Mouse (Mus musculus) midbrain, embryonic 11.5 days (tissue): ENCODE measurements at regions not wholly inside any gene's neighbourhood (a gene's known extent, or its start where the extent isn't known, plus 50 kb on each side); places are given as distances from the start of the nearest gene placed in this dataset.

Experiments used
- ATAC-seq: fragments of 200-750 bp; cut with Nextera tagmentation; 2 replicates; pipeline ENCODE4 v1.8.0; 2017; ENCODE audit warnings: moderate TSS enrichment, moderate library complexity; ENCODE audit not compliant: low FRiP score
- DNase-seq: peaks from one replicate; pipeline ENCODE4 v3.0.0; 2015; ENCODE audit warnings: low spot score; ENCODE audit errors: missing footprints
- H3K27ac ChIP-seq: fragments of 300-500 bp; sonication (generic); 2 replicates; pipeline ENCODE4 v1.5.1; 2014; ENCODE audit warnings: low read depth, low read length
- H3K27me3 ChIP-seq: fragments of 300-500 bp; sonication (generic); 2 replicates; pipeline ENCODE4 v1.6.1; 2014; ENCODE audit warnings: mild to moderate bottlenecking, low read length, moderate library complexity, mixed read lengths; ENCODE audit not compliant: control insufficient read depth, insufficient read depth
- H3K36me3 ChIP-seq: fragments of 300-500 bp; sonication (generic); 2 replicates; pipeline ENCODE4 v1.6.1; 2014; ENCODE audit warnings: mild to moderate bottlenecking, low read length, moderate library complexity, mixed read lengths; ENCODE audit not compliant: control insufficient read depth, insufficient read depth
- H3K4me1 ChIP-seq: fragments of 300-500 bp; sonication (generic); 2 replicates; pipeline ENCODE4 v1.6.1; 2014; ENCODE audit warnings: low read length; ENCODE audit not compliant: control insufficient read depth, insufficient read depth
- H3K4me2 ChIP-seq: fragments of 300-500 bp; sonication (generic); 2 replicates; pipeline ENCODE4 v1.6.1; 2014; ENCODE audit warnings: mild to moderate bottlenecking, moderate library complexity
- H3K4me3 ChIP-seq: fragments of 300-500 bp; sonication (generic); 2 replicates; pipeline ENCODE4 v1.5.1; 2014; ENCODE audit warnings: low read depth, low read length
- H3K9ac ChIP-seq: fragments of 300-500 bp; sonication (generic); 2 replicates; pipeline ENCODE4 v1.6.1; 2014; ENCODE audit warnings: low read length
- H3K9me3 ChIP-seq: fragments of 300-500 bp; sonication (generic); 2 replicates; pipeline ENCODE4 v1.6.1; 2016; ENCODE audit warnings: low read length; ENCODE audit not compliant: control insufficient read depth
- WGBS: fragments of 180-500 bp; shearing (Covaris S2); extraction: QIAGEN DNeasy Blood & Tissue Kit; methylation state at CpG from one replicate; pipeline ENCODE4 v1.1.7; 2014; 5-methylcytosine and 5-hydroxymethylcytosine counted together

DNA sequence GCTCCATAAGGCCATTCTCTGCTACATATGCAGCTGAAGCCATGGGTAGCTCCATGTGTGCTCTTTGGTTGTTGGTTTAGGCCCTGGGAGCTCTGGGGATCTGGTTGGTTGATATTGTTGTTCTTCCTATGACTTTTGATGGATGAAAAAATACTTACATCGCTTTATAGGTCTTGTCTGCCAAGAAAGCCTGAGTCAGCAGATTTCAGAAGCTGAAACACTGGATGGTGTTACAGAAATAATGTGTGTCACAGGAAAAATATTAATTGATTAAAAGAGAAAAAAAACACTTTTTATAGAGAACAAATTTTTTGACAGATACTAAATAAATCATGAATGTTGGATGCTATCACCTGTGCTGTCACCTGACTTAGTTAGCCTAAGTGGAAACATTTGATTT lies 52.4 kb upstream of the Plxna2 start:
- H3K4me1 ChIP-seq = no peaks in the 10 kb centered on the region
- H3K36me3 ChIP-seq = no peaks in the 10 kb centered on the region
- no peak for ATAC-seq
- no peak for DNase-seq
- no peaks in the 10 kb centered on the region for H3K27me3 ChIP-seq
- no peak overlapping the region for H3K27ac ChIP-seq
- no peak overlapping the region for H3K9ac ChIP-seq
- H3K4me2 ChIP-seq = no peak overlapping the region
- H3K9me3 ChIP-seq = no peaks in the 10 kb centered on the region
- H3K4me3 ChIP-seq = no peak overlapping the region
- WGBS = 93% methylated on average over 1 of the region's 1 CpGs

DNA sequence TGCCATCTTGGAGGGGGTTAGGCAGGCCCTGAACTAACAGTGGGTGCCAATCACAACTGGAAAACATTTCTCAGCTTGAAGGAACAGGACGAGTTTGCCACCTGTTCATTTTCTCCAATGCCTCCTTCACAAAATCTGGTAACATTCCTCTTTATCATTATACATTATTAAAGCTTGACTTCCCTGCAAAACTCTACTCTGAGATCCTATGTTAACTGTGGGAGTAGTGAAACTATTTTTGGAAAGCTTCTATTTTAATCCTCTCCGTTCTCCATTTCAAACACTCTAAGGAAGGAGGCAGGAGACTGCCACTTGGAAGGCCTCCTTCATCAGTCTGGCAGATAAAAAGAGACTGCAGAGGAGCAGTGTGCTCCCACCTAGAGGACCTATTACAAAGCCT lies 54.1 kb upstream of the Plxna2 start:
- WGBS = 73% methylated on average over 2 of the region's 2 CpGs
- Histone ChIP-seq H3K4me3 (no peak overlapping the region), H3K4me1 (no peaks in the 10 kb centered on the region), H3K4me2 (no peak overlapping the region), H3K9me3 (no peaks in the 10 kb centered on the region), H3K27ac (no peak overlapping the region), H3K36me3 (no peaks in the 10 kb centered on the region), H3K9ac (no peak overlapping the region), H3K27me3 (no peaks in the 10 kb centered on the region)
- DNase-seq = no peak
- ATAC-seq = no peak

- Histone ChIP-seq H3K27me3 (no peaks in the 10 kb centered on the region), H3K9me3 (no peaks in the 10 kb centered on the region), H3K4me3 (no peak overlapping the region), H3K36me3 (no peaks in the 10 kb centered on the region), H3K4me1 (no peaks in the 10 kb centered on the region), H3K27ac (no peak overlapping the region), H3K4me2 (no peak overlapping the region), H3K9ac (no peak overlapping the region)
- 53% methylated on average over 1 of the region's 1 CpGs for WGBS
- DNase-seq (no peak), ATAC-seq (no peak)
Observed at GRCm38 (mm10) chr1:194561098-194561497, 56.9 kb upstream of the Plxna2 start.

DNA sequence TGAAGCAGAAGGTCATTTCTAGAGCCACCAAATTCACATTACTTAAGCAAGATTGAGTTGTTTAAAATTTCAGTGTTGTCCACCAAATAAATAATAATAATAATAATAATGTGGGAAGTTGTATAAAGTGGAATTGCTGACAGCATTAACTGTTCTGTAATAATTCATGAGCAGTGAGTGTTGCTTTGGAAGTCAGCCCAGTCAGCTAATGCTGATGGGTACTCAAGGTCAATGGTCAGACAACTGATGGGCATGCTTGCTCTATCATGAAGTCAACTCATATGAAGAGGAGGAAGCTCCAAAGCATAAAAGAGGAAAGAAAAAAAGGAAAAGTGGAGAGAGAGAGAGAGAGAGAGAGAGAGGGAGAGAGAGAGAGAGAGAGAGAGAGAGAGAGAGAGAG lies 69.4 kb upstream of the Plxna2 start:
- no peaks in the 10 kb centered on the region for H3K27me3 ChIP-seq
- no peaks in the 10 kb centered on the region for H3K4me1 ChIP-seq
- H3K4me2 ChIP-seq = no peak overlapping the region
- no peaks in the 10 kb centered on the region for H3K36me3 ChIP-seq
- H3K4me3 ChIP-seq = no peak overlapping the region
- no peak overlapping the region for H3K27ac ChIP-seq
- no peak overlapping the region for H3K9ac ChIP-seq
- ATAC-seq = no peak
- DNase-seq = no peak
- H3K9me3 ChIP-seq = no peaks in the 10 kb centered on the region

GRCm38 (mm10) chr1:194548243-194548642 lies 69.8 kb upstream of the Plxna2 start:
- Histone ChIP-seq H3K9ac (no peak overlapping the region), H3K4me2 (no peak overlapping the region), H3K27me3 (no peaks in the 10 kb centered on the region), H3K4me3 (no peak overlapping the region), H3K4me1 (no peaks in the 10 kb centered on the region), H3K9me3 (no peaks in the 10 kb centered on the region), H3K36me3 (no peaks in the 10 kb centered on the region), H3K27ac (no peak overlapping the region)
- DNase-seq (no peak), ATAC-seq (no peak)
- 94% methylated on average over 1 of the region's 1 CpGs for WGBS

- H3K4me1 ChIP-seq = no peaks in the 10 kb centered on the region
- no peak overlapping the region for H3K9ac ChIP-seq
- H3K9me3 ChIP-seq = no peaks in the 10 kb centered on the region
- H3K36me3 ChIP-seq = no peaks in the 10 kb centered on the region
- ATAC-seq = no peak
- no peak overlapping the region for H3K4me3 ChIP-seq
- no peak overlapping the region for H3K27ac ChIP-seq
- no peaks in the 10 kb centered on the region for H3K27me3 ChIP-seq
- no peak for DNase-seq
- no peak overlapping the region for H3K4me2 ChIP-seq
- WGBS = 95% methylated on average over 2 of the region's 2 CpGs
Observed at GRCm38 (mm10) chr1:194540923-194541322, 77.1 kb upstream of the Plxna2 start.

DNA sequence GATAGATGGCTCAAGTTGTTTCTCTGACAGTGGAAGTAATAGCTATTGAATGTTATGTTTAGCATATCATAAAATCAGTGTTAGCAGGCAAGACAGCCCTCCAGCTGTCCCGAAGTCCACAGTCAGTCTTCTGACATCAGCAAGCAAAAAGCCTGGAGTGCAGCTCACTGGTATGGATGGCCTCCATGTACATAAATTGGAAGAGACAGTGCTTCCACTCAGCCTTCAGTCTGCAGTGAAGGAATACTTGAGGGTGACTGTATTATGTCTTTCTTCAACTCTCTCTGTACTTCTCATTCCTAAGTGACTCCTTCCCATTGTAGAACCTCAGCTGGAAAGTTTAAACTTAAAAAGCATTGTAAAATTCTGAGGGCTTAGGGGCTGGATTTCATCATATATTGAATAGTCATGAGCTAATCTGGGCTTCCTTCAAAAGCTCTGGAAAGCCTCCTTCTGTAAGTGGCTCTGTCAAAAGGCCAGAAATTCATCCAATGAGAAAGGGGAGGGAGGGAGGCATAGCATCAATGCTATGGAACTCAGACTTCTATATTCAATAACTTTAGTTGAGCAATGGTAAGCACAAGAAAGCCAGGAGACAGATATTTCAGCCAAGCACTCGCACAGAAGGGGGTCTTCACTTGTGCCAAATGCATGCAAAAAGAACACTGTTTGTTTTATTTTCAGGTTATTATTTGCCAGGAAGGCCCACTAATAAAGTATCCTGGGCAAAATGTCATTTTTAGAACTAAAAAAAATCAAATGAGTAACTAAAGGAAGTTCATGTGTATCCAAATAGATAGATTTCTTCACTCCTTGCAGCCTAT lies 90.5 kb upstream of the Plxna2 start:
- H3K27me3 ChIP-seq = no peaks in the 10 kb centered on the region
- DNase-seq = no peak
- no peak overlapping the region for H3K9ac ChIP-seq
- no peak overlapping the region for H3K4me3 ChIP-seq
- H3K9me3 ChIP-seq = no peaks in the 10 kb centered on the region
- 93% methylated on average over 2 of the region's 2 CpGs for WGBS
- H3K4me2 ChIP-seq = no peak overlapping the region
- no peak for ATAC-seq
- H3K4me1 ChIP-seq = no peaks in the 10 kb centered on the region
- no peaks in the 10 kb centered on the region for H3K36me3 ChIP-seq
- H3K27ac ChIP-seq = no peak overlapping the region

DNA sequence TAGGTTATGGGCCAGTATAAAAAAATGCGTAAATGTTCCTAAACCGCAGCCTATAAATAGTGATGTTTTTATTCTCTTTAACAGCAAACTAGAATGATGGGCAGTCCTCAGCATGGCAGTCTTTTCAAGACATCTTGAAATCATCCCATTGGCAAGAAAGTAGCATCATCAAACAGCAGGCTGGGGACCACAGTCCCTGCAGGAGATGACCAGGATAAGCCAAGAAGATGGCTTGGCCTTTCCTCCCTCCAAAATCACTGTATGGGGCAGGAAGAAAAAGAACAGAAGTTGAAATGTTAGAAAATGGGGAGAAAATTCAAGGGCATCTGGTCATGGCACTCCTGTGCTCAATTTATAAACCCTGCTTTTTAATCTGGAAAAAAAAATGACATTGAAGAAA lies 93.0 kb upstream of the Plxna2 start:
- ATAC-seq = no peak
- WGBS = 95% methylated on average over 2 of the region's 2 CpGs
- no peak for DNase-seq
- Histone ChIP-seq H3K9me3 (no peaks in the 10 kb centered on the region), H3K27me3 (no peaks in the 10 kb centered on the region), H3K4me1 (no peaks in the 10 kb centered on the region), H3K9ac (no peak overlapping the region), H3K4me2 (no peak overlapping the region), H3K4me3 (no peak overlapping the region), H3K27ac (no peak overlapping the region), H3K36me3 (no peaks in the 10 kb centered on the region)

GRCm38 (mm10) chr1:194521216-194521615 lies 96.8 kb upstream of the Plxna2 start:
- no peak overlapping the region for H3K27ac ChIP-seq
- no peak for ATAC-seq
- no peaks in the 10 kb centered on the region for H3K36me3 ChIP-seq
- WGBS = 86% methylated on average over 2 of the region's 2 CpGs
- no peaks in the 10 kb centered on the region for H3K27me3 ChIP-seq
- DNase-seq = no peak
- no peaks in the 10 kb centered on the region for H3K9me3 ChIP-seq
- H3K9ac ChIP-seq = no peak overlapping the region
- no peak overlapping the region for H3K4me3 ChIP-seq
- no peaks in the 10 kb centered on the region for H3K4me1 ChIP-seq
- no peak overlapping the region for H3K4me2 ChIP-seq
